Comparison of ENCODE assay signal across 29 mouse cellular contexts in genomic region chr3:151283829-151284228, GRCm38 (mm10).
"Had no signal": no experiment of that assay in that cellular context is flagged by ENCODE, and none has a peak within 500 bp of the region (broad histone marks: within the 10 kb centered on the region; RNA-seq: fewer than 3 reads in every experiment).

No protein-coding gene starts in this region.

- H3K27me3 ChIP-seq: limb, embryonic 12.5 days; limb, embryonic 13.5 days; limb, embryonic 15.5 days; liver, embryonic 12.5 days; liver, embryonic 13.5 days; liver, embryonic 15.5 days; lung, embryonic 15.5 days; megakaryocyte, embryonic 14.5 days; midbrain, embryonic 12.5 days; midbrain, embryonic 13.5 days; midbrain, embryonic 15.5 days; neural tube, embryonic 12.5 days had no signal

- H3K36me3 ChIP-seq: limb, embryonic 10.5 days; limb, embryonic 12.5 days; limb, embryonic 13.5 days; limb, embryonic 15.5 days; liver, embryonic 12.5 days; liver, embryonic 13.5 days; liver, embryonic 15.5 days; lung, embryonic 15.5 days; midbrain, embryonic 10.5 days; midbrain, embryonic 12.5 days; midbrain, embryonic 13.5 days; midbrain, embryonic 15.5 days; neural tube, embryonic 12.5 days had no signal

- H3K4me2 ChIP-seq: limb, embryonic 12.5 days; limb, embryonic 13.5 days; limb, embryonic 15.5 days; liver, embryonic 11.5 days; liver, embryonic 12.5 days; liver, embryonic 13.5 days; liver, embryonic 15.5 days; lung, embryonic 14.5 days; lung, embryonic 15.5 days; midbrain, embryonic 11.5 days; midbrain, embryonic 12.5 days; midbrain, embryonic 13.5 days; midbrain, embryonic 15.5 days; neural tube, embryonic 12.5 days had no signal

- ATAC-seq: liver, embryonic 12.5 days; liver, postnatal 0 days; lung, postnatal 0 days; midbrain, embryonic 13.5 days; midbrain, embryonic 15.5 days; midbrain, embryonic 16.5 days had no signal

- H3K4me3 ChIP-seq: limb, embryonic 10.5 days; limb, embryonic 12.5 days; limb, embryonic 13.5 days; limb, embryonic 15.5 days; liver, embryonic 12.5 days; liver, embryonic 13.5 days; liver, embryonic 15.5 days; lung, embryonic 15.5 days; megakaryocyte, embryonic 14.5 days; midbrain, embryonic 10.5 days; midbrain, embryonic 12.5 days; midbrain, embryonic 13.5 days; midbrain, embryonic 15.5 days; neural tube, embryonic 12.5 days had no signal

- DNase-seq: left cerebral cortex, postnatal 4 days; liver; liver, embryonic 13.5 days; liver, postnatal 0 days; lung, adult 18-20 months; lung, adult 2 months; lung, embryonic 14.5 days; lung, postnatal 10 days; lung, postnatal 14 days; lung, postnatal 36 days; lung, postnatal 4 days; midbrain, embryonic 14.5 days had no signal
